Mouse (Mus musculus): Measurements from ENCODE around the gene Otop3. TPM values are rescaled to one million over a fixed set of nuclear protein-coding genes. Genes with fewer than 3 reads are reported as not detected.
A peak's percentile ranks its signal among the peaks of the same experiment; 100 is the strongest.

The Otop3 gene
- polyA plus RNA-seq, 1 experiment, result 0.12 TPM

DNA sequence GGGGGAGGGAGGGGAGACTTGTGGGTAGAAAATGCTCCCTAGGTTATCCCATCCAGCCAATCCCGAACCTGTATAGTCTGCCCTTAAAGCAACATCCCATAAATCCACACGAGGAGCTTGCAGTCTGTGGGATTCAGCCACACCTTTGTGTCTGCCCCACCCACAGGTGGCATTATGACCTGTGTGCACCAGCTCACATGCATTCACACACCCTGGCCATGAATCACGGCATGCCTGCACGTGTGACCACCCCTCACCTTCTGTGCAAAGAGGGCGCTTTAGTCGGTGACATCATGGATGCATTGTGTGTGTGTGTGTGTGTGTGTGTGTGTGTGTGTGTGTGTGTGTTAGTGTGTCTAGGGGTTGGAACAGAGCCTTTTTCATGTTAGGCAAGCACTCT lies 7.3 kb downstream of the Otop3 start:
- H3K27ac ChIP-seq (ENCODE audit: control insufficient read depth, insufficient read depth, low read length), result no peak overlapping the region
- no peak for DNase-seq
- H3K36me3 ChIP-seq (ENCODE audit: control insufficient read depth, insufficient read depth, low read length), result no peaks in the 10 kb centered on the region
- no peaks in the 10 kb centered on the region; the same call in 1 of the 2 replicates for H3K27me3 ChIP-seq (ENCODE audit: control insufficient read depth, insufficient read depth, low read length)
- 0 out of 2 replicates have a peak, but pooled peaks cover 2% of the 10 kb centered on the region for H3K4me1 ChIP-seq (replicated peaks; ENCODE audit: control insufficient read depth, insufficient read depth, low read length)
- WGBS, result 74% methylated on average over 6 of the region's 6 CpGs
- TF ChIP-seq POLR2A (IDR thresholded peaks at IDR 0.05; ENCODE audit: control insufficient read depth, extremely low read depth, insufficient read depth, low read length, poor library complexity), result no peak
- TF ChIP-seq CTCF (IDR thresholded peaks at IDR 0.05; ENCODE audit: borderline replicate concordance, control insufficient read depth, extremely low read depth, insufficient read depth, low read length, poor library complexity), result no peak
- H3K4me3 ChIP-seq (ENCODE audit: control insufficient read depth, insufficient read depth, low read length), result no peak overlapping the region

DNA sequence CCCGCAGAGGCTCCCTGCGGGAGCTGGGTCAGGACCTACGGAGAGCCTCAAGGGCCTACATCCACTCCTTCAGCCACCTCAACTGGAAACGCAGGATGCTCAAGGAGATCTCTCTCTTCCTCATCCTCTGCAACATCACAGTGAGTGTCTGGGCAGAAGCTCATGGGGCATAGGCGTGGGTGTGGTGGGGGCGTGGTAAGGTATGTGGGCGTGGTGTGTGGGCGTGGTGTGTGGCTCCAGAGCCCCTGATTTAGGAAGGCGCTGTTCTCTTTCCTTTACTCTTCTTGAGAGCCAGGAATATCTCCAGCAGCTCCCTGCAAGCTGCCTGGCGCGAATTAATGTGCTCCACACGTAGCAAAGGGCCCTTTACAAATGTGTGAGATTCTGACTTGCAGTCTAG lies 10.4 kb downstream of the Otop3 start:
- 0 out of 2 replicates have a peak, but pooled peaks cover 2% of the 10 kb centered on the region for H3K4me1 ChIP-seq (replicated peaks; ENCODE audit: control insufficient read depth, insufficient read depth, low read length)
- no peak overlapping the region for H3K27ac ChIP-seq (ENCODE audit: control insufficient read depth, insufficient read depth, low read length)
- no peak overlapping the region for H3K4me3 ChIP-seq (ENCODE audit: control insufficient read depth, insufficient read depth, low read length)
- H3K36me3 ChIP-seq (ENCODE audit: control insufficient read depth, insufficient read depth, low read length), result no peaks in the 10 kb centered on the region
- DNase-seq, result no peak
- WGBS, result 19% methylated on average over 12 of the region's 12 CpGs
- TF ChIP-seq CTCF (IDR thresholded peaks at IDR 0.05; ENCODE audit: borderline replicate concordance, control insufficient read depth, extremely low read depth, insufficient read depth, low read length, poor library complexity) (no peak), POLR2A (IDR thresholded peaks at IDR 0.05; ENCODE audit: control insufficient read depth, extremely low read depth, insufficient read depth, low read length, poor library complexity) (no peak)
- no peaks in the 10 kb centered on the region; the same call in 1 of the 2 replicates for H3K27me3 ChIP-seq (ENCODE audit: control insufficient read depth, insufficient read depth, low read length)

DNA sequence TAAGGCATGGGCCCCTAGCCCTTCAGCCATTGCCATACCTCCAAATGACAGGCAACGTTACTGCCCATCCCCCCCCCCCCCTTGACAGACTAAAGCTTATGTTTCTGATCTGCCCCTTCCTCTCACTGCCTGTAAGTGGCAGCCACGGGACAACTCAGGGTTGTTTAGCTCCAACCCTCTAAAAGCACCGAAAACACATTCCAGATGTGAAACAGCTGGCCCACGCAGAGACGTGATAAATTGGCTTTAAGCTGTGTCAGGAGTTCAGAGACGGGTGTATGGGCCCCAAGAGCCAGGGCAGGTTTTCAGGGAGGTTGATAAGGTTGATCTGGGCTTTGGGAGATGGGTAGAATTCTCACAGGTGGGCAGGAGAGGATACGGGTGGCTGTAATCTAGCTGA lies 11.0 kb downstream of the Otop3 start:
- no peaks in the 10 kb centered on the region for H3K36me3 ChIP-seq (ENCODE audit: control insufficient read depth, insufficient read depth, low read length)
- no peak for TF ChIP-seq POLR2A (IDR thresholded peaks at IDR 0.05; ENCODE audit: control insufficient read depth, extremely low read depth, insufficient read depth, low read length, poor library complexity)
- no peak for TF ChIP-seq CTCF (IDR thresholded peaks at IDR 0.05; ENCODE audit: borderline replicate concordance, control insufficient read depth, extremely low read depth, insufficient read depth, low read length, poor library complexity)
- DNase-seq, result no peak
- no peaks in the 10 kb centered on the region; the same call in 1 of the 2 replicates for H3K27me3 ChIP-seq (ENCODE audit: control insufficient read depth, insufficient read depth, low read length)
- H3K4me3 ChIP-seq (ENCODE audit: control insufficient read depth, insufficient read depth, low read length), result no peak overlapping the region
- 44% methylated on average over 7 of the region's 7 CpGs for WGBS
- no peak overlapping the region for H3K27ac ChIP-seq (ENCODE audit: control insufficient read depth, insufficient read depth, low read length)
- H3K4me1 ChIP-seq (replicated peaks; ENCODE audit: control insufficient read depth, insufficient read depth, low read length), result 0 out of 2 replicates have a peak, but pooled peaks cover 2% of the 10 kb centered on the region

DNA sequence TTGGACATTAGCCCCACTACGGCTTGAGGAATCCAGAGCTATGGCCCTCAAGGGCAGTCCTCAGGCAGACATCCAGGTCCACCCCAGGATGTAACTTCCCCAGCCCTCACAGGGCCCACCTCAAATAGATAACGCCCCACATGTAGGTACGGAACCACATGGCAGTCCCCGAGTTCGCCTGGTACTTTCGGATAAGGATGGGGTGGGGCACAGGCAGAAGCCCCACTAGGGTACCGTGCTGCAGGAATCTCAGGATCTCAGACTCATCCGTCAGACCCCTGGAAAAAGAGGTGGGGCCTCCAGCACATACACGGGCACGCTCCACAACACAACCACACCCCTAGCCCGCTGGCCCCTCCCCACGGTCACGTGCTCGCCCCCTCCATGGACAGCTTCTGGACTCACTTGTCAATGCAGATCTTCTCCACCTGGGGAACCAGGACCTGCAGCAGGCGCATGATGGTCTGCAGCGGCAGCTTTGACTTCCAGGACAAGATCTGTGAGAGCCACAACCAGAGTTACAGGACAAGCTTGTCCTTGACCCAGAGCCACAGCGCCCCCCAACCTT lies 14.2 kb downstream of the Otop3 start:
- Histone ChIP-seq H3K4me3 (ENCODE audit: control insufficient read depth, insufficient read depth, low read length) (no peak overlapping the region), H3K27me3 (ENCODE audit: control insufficient read depth, insufficient read depth, low read length) (no peaks in the 10 kb centered on the region), H3K36me3 (ENCODE audit: control insufficient read depth, insufficient read depth, low read length) (peaks cover 14% of the 10 kb centered on the region), H3K27ac (ENCODE audit: control insufficient read depth, insufficient read depth, low read length) (no peak overlapping the region), H3K4me1 (replicated peaks; ENCODE audit: control insufficient read depth, insufficient read depth, low read length) (0 out of 2 replicates have a peak, but pooled peaks cover 2% of the 10 kb centered on the region)
- DNase-seq, result no peak
- 89% methylated on average over 17 of the region's 17 CpGs for WGBS
- TF ChIP-seq CTCF (IDR thresholded peaks at IDR 0.05; ENCODE audit: borderline replicate concordance, control insufficient read depth, extremely low read depth, insufficient read depth, low read length, poor library complexity), result no peak
- no peak for TF ChIP-seq POLR2A (IDR thresholded peaks at IDR 0.05; ENCODE audit: control insufficient read depth, extremely low read depth, insufficient read depth, low read length, poor library complexity)

DNA sequence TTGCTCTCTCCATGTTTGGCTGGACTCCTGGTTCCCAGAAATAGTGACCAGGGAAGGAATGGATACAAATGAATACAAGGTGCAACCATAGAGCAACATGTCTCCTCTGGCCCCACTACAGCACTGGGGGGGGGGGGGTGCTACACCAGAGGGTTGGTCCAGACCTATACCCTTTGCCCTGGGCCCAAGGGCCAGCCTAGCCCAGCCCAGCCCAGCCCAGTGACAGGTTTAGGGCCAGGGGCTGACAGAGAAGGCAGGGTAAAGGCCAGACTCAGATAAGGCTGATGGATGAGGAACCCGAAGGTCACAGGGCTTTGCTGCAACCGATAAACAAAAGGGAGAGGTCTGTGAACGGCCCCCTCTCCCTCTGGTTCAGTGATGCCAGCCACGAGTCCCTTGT lies 15.4 kb downstream of the Otop3 start:
- Histone ChIP-seq H3K36me3 (ENCODE audit: control insufficient read depth, insufficient read depth, low read length) (peaks cover 14% of the 10 kb centered on the region), H3K27ac (ENCODE audit: control insufficient read depth, insufficient read depth, low read length) (no peak overlapping the region), H3K4me1 (replicated peaks; ENCODE audit: control insufficient read depth, insufficient read depth, low read length) (no peaks in the 10 kb centered on the region), H3K4me3 (ENCODE audit: control insufficient read depth, insufficient read depth, low read length) (no peak overlapping the region), H3K27me3 (ENCODE audit: control insufficient read depth, insufficient read depth, low read length) (no peaks in the 10 kb centered on the region)
- TF ChIP-seq CTCF (IDR thresholded peaks at IDR 0.05; ENCODE audit: borderline replicate concordance, control insufficient read depth, extremely low read depth, insufficient read depth, low read length, poor library complexity) (no peak), POLR2A (IDR thresholded peaks at IDR 0.05; ENCODE audit: control insufficient read depth, extremely low read depth, insufficient read depth, low read length, poor library complexity) (no peak)
- DNase-seq, result no peak
- WGBS, result 97% methylated on average over 4 of the region's 4 CpGs

DNA sequence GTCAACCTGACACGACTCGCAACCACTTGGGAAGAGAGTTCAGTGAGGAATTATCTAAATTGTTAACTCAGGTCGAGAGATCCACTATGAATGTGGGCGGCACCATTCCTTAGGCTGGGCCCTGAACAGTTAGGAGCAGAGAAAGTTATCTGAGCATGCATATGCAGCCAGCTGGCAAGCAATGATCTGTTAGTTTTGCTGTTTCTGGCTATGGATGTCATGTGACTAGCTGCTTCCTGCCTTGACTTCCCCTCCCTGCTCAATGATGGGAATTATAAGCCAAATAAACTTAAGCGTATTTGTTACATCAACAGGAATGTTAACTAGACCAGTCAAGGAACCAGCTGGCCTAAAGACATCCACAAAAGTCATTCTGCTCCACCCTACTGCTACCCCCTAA lies 18.8 kb downstream of the Otop3 start:
- WGBS, result 97% methylated on average over 5 of the region's 5 CpGs
- Histone ChIP-seq H3K36me3 (ENCODE audit: control insufficient read depth, insufficient read depth, low read length) (peaks cover 21% of the 10 kb centered on the region), H3K27me3 (ENCODE audit: control insufficient read depth, insufficient read depth, low read length) (no peaks in the 10 kb centered on the region), H3K27ac (ENCODE audit: control insufficient read depth, insufficient read depth, low read length) (no peak overlapping the region), H3K4me3 (ENCODE audit: control insufficient read depth, insufficient read depth, low read length) (no peak overlapping the region), H3K4me1 (replicated peaks; ENCODE audit: control insufficient read depth, insufficient read depth, low read length) (no peaks in the 10 kb centered on the region)
- no peak for DNase-seq
- no peak for TF ChIP-seq POLR2A (IDR thresholded peaks at IDR 0.05; ENCODE audit: control insufficient read depth, extremely low read depth, insufficient read depth, low read length, poor library complexity)
- TF ChIP-seq CTCF (IDR thresholded peaks at IDR 0.05; ENCODE audit: borderline replicate concordance, control insufficient read depth, extremely low read depth, insufficient read depth, low read length, poor library complexity), result no peak

DNA sequence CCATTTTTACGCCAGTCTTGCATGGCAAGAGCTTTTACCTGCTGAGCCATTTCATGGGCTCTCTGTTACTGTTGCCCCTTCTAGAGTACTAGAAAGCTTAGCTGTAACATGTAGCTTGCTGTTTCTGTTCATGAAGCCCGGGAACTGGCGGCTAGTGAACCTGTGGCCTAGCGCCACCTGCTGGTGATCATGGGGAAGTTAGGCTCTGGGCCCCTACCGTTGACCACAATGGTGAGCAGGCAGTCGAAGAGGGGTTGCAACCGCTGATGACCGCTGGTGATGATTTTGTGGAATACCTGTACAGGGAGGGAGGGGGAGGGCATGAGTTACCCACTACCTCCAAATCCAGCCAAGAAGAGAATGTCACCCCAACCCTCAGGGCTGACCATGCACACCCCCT lies 19.7 kb downstream of the Otop3 start:
- Histone ChIP-seq H3K4me3 (ENCODE audit: control insufficient read depth, insufficient read depth, low read length) (no peak overlapping the region), H3K4me1 (replicated peaks; ENCODE audit: control insufficient read depth, insufficient read depth, low read length) (peaks cover 7% of the 10 kb centered on the region), H3K27me3 (ENCODE audit: control insufficient read depth, insufficient read depth, low read length) (no peaks in the 10 kb centered on the region), H3K36me3 (ENCODE audit: control insufficient read depth, insufficient read depth, low read length) (peaks cover 21% of the 10 kb centered on the region), H3K27ac (ENCODE audit: control insufficient read depth, insufficient read depth, low read length) (no peak overlapping the region)
- 16% methylated on average over 8 of the region's 8 CpGs for WGBS
- peak; percentile 59 for DNase-seq
- TF ChIP-seq CTCF (IDR thresholded peaks at IDR 0.05; ENCODE audit: borderline replicate concordance, control insufficient read depth, extremely low read depth, insufficient read depth, low read length, poor library complexity) (peak; percentile 94), POLR2A (IDR thresholded peaks at IDR 0.05; ENCODE audit: control insufficient read depth, extremely low read depth, insufficient read depth, low read length, poor library complexity) (no peak)
